Mouse (Mus musculus) hindbrain, embryonic 11.5 days (tissue): Measurements from ENCODE around the gene Zfp948. TPM values are rescaled to one million over a fixed set of nuclear protein-coding genes. Genes with fewer than 3 reads are reported as not detected.
"Not testable (repeated sequence)": the region's sequence is repeated elsewhere in the genome, so short reads cannot be mapped to it uniquely, and the experiment has no call there.

Experiments used
- ATAC-seq: fragments of 200-750 bp; cut with Nextera tagmentation; 2 replicates; pipeline ENCODE4 v1.8.0; 2017; ENCODE audit warnings: mild to moderate bottlenecking, moderate TSS enrichment, moderate library complexity; ENCODE audit not compliant: low FRiP score
- DNase-seq: peaks from one replicate; pipeline ENCODE4 v3.0.0-alpha.2; 2015; ENCODE audit warnings: low spot score
- H3K27ac ChIP-seq: fragments of 300-500 bp; sonication (generic); 2 replicates; pipeline ENCODE4 v1.5.1; 2014; ENCODE audit warnings: mild to moderate bottlenecking, low read depth, low read length
- H3K27me3 ChIP-seq: fragments of 300-500 bp; sonication (generic); 2 replicates; pipeline ENCODE4 v1.6.1; 2014; ENCODE audit warnings: mild to moderate bottlenecking, low read length, moderate library complexity, mixed read lengths; ENCODE audit not compliant: control insufficient read depth, insufficient read depth
- H3K36me3 ChIP-seq: fragments of 300-500 bp; sonication (generic); 2 replicates; pipeline ENCODE4 v1.6.1; 2014; ENCODE audit warnings: mild to moderate bottlenecking, low read length, moderate library complexity, mixed read lengths; ENCODE audit not compliant: control insufficient read depth, insufficient read depth
- H3K4me1 ChIP-seq: fragments of 300-500 bp; sonication (generic); replicated peaks from 2 replicates; pipeline ENCODE4 v1.6.1; 2014; ENCODE audit warnings: low read length, mixed read lengths; ENCODE audit not compliant: control insufficient read depth, insufficient read depth
- H3K4me2 ChIP-seq: fragments of 300-500 bp; sonication (generic); replicated peaks from 2 replicates; pipeline ENCODE4 v1.6.1; 2014; ENCODE audit warnings: mild to moderate bottlenecking, low read depth, low read length
- H3K4me3 ChIP-seq: fragments of 300-500 bp; sonication (generic); 2 replicates; pipeline ENCODE4 v1.5.1; 2014; ENCODE audit warnings: low read depth, low read length
- H3K9ac ChIP-seq: fragments of 300-500 bp; sonication (generic); 2 replicates; pipeline ENCODE4 v1.6.1; 2014; ENCODE audit warnings: low read depth, low read length
- H3K9me3 ChIP-seq: fragments of 300-500 bp; sonication (generic); 2 replicates; pipeline ENCODE4 v1.6.1; 2016; ENCODE audit warnings: low read length; ENCODE audit not compliant: control insufficient read depth
- WGBS: fragments of 180-500 bp; shearing (Covaris S2); extraction: QIAGEN DNeasy Blood & Tissue Kit; methylation state at CpG from one replicate; pipeline ENCODE4 v1.1.7; 2014; 5-methylcytosine and 5-hydroxymethylcytosine counted together
- polyA plus RNA-seq: library from polyadenylated mRNA; unstranded; fragments of >200 nt; fragmentation: Nextera tagmentation; extraction: Ambion mirVana; gene quantifications from 2 replicates; pipeline ENCODE4 v1.2.1, GENCODE M21; 2014

Gene Zfp948
- polyA plus RNA-seq, 1 experiment from 2014 or later = 21.1 TPM

DNA sequence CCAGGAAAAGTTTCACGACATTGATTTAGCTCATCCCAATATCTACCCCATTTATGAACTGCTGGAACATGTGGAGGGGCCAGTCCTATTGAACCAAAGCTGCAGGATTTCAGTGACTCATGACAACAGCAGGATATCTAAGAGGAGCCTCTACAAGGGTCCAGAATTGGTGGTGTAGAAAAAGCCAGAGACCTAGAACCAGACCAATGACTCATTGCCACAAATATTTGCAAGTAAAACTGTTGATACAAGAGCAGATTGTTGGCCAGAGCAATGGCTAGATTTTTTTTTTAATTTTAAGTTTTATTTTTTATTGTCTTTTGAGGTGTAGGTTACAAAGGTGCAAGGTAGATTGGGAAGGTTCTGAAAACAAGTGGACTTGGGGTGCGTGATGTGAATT is 18.7 kb downstream of the Zfp948 start:
- no peak overlapping the region for H3K4me3 ChIP-seq
- ATAC-seq = no peak
- WGBS = 97% methylated on average over 2 of the region's 2 CpGs
- H3K4me2 ChIP-seq = no peak overlapping the region
- no peaks in the 10 kb centered on the region for H3K4me1 ChIP-seq
- no peak for DNase-seq
- H3K9me3 ChIP-seq = no peaks in the 10 kb centered on the region
- H3K36me3 ChIP-seq = peaks cover 12% of the 10 kb centered on the region
- H3K27me3 ChIP-seq = no peaks in the 10 kb centered on the region
- no peak overlapping the region for H3K27ac ChIP-seq
- H3K9ac ChIP-seq = no peak overlapping the region

DNA sequence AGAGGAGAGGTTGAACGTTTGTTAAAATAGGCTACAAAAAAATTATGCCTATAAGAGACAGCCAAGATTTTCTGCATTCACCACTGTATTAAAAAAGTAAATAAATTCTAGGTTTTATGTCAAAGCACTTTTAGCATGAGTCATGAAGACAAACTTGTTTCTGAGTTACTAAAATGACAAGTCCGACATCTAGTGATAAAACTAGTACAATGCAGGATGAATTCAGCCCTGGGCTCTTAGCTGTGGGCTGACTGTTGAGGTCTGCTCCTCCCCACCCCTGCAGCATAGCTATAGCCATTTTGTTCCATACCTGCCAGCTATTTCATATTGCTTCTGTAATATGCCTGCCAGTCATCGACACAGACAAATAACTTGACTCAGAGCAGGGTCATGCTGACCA is 49.5 kb downstream of the Zfp948 start:
- no peaks in the 10 kb centered on the region for H3K36me3 ChIP-seq
- H3K27me3 ChIP-seq = no peaks in the 10 kb centered on the region
- DNase-seq (no peak), ATAC-seq (no peak)
- no peak overlapping the region for H3K9ac ChIP-seq
- no peak overlapping the region for H3K4me3 ChIP-seq
- H3K4me2 ChIP-seq = no peak overlapping the region
- H3K4me1 ChIP-seq = no peaks in the 10 kb centered on the region
- 85% methylated on average over 3 of the region's 3 CpGs for WGBS
- no peaks in the 10 kb centered on the region for H3K9me3 ChIP-seq
- no peak overlapping the region for H3K27ac ChIP-seq

DNA sequence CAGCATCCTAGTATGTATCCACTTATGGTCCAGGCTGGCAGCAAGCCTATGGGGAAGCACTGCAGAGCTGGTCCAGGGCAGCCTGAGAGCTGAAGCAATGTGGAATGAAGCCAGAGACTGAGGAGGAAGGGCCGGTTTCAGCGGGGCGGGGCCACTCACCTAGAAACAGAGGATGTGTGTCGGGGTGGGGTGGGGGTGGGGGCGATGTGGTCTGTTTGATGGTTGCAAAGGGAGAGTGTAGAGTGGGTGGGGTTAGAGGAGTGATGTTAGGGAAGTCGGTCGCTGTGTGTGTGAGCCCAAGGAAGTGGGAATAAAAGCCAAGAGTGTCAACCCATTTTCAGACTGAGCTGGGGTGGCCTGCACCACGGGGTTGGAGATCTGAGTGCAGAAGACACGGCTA is 50.5 kb downstream of the Zfp948 start:
- no peaks in the 10 kb centered on the region for H3K9me3 ChIP-seq
- H3K36me3 ChIP-seq = no peaks in the 10 kb centered on the region
- H3K4me3 ChIP-seq = no peak overlapping the region
- no peak overlapping the region for H3K4me2 ChIP-seq
- no peak overlapping the region for H3K9ac ChIP-seq
- ATAC-seq = no peak
- H3K27ac ChIP-seq = no peak overlapping the region
- DNase-seq = no peak
- no peaks in the 10 kb centered on the region for H3K27me3 ChIP-seq
- WGBS = 18% methylated on average over 9 of the region's 9 CpGs
- no peaks in the 10 kb centered on the region for H3K4me1 ChIP-seq

DNA sequence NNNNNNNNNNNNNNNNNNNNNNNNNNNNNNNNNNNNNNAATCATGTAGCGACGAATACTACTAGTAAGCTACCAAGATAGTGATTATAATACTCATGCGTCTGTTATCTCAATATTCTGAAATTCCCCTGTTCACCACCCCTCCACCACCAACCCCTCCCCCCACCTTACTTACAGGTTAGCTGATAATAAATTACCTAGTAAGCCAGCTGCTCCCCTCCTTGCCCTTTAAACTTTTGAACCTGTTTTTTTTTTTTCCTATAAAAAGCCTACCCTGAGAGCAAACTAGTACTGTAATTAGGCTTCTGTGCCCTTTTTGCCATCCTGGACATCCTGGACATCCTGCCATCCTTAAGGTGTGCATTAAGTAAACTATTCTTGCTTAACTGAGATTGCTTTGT is 56.8 kb downstream of the Zfp948 start:
- Histone ChIP-seq H3K27me3 (no peaks in the 10 kb centered on the region), H3K27ac (no peak overlapping the region), H3K4me1 (no peaks in the 10 kb centered on the region), H3K4me3 (no peak overlapping the region), H3K4me2 (no peak overlapping the region), H3K9me3 (no peaks in the 10 kb centered on the region), H3K36me3 (no peaks in the 10 kb centered on the region), H3K9ac (no peak overlapping the region)
- no CpG with 5 or more reads among the region's 3 CpGs for WGBS
- no peak for DNase-seq
- no peak for ATAC-seq

DNA sequence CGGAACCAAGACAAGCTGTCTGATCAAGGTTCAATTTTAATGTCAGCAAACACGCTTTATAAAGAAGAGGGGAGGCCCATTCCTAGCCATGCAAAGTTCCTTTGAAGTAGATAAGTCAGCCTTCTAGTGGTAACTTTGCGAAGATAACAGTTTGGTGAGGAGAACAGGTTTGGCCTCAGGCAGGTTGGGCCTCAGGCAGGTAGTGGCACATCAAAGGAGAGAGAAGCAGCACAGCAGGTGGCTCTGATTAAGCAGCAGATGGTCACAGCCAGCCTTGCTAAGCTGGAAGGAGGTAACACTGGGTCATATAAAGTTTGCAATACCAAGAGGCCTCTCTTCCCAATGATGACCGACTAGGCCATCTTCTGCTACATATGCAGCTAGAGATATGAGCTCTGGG is 69.0 kb downstream of the Zfp948 start:
- 70% methylated on average over 4 of the region's 4 CpGs for WGBS
- not testable (repeated sequence) for H3K27me3 ChIP-seq, H3K36me3 ChIP-seq, ATAC-seq, H3K27ac ChIP-seq, H3K4me1 ChIP-seq, H3K9me3 ChIP-seq, H3K4me3 ChIP-seq, H3K9ac ChIP-seq, H3K4me2 ChIP-seq, DNase-seq

Other genes with a start within 250 kb of the Zfp948 start
- gene Zfp677, start 183.3 kb upstream of the Zfp948 start, polyA plus RNA-seq = 3.1 and 4.0 TPM in 2 replicates
- gene Zfp54, start 143.8 kb upstream of the Zfp948 start, polyA plus RNA-seq = 2.9 and 3.8 TPM in 2 replicates
- 16.4 and 17.0 TPM in 2 replicates for gene Zfp51, start 116.6 kb upstream of the Zfp948 start, polyA plus RNA-seq
- 8.6 and 10.5 TPM in 2 replicates for gene Zfp53, start 78.0 kb upstream of the Zfp948 start, polyA plus RNA-seq
- gene Zfp52, start 31.5 kb upstream of the Zfp948 start, polyA plus RNA-seq = 2.1 and 2.9 TPM in 2 replicates
- 9.6 and 9.9 TPM in 2 replicates for gene Zfp983, start 83.6 kb downstream of the Zfp948 start, polyA plus RNA-seq
- 13.5 TPM in 2 replicates for gene Gm10226, start 124.9 kb downstream of the Zfp948 start, polyA plus RNA-seq
- 24.1 and 24.7 TPM in 2 replicates for gene Zfp760, start 140.7 kb downstream of the Zfp948 start, polyA plus RNA-seq
- 8.8 and 10.4 TPM in 2 replicates for gene Zfp229, start 163.8 kb downstream of the Zfp948 start, polyA plus RNA-seq